Mouse (Mus musculus) hindlimb bud, embryonic 11.5 days (tissue): ENCODE data around the gene Clybl.

Source experiments
- DNase-seq: peaks from one replicate; pipeline ENCODE4 v3.0.0-alpha.2; 2012; ENCODE audit warnings: low read depth, low spot score; ENCODE audit errors: extremely low spot score

Clybl gene

DNA sequence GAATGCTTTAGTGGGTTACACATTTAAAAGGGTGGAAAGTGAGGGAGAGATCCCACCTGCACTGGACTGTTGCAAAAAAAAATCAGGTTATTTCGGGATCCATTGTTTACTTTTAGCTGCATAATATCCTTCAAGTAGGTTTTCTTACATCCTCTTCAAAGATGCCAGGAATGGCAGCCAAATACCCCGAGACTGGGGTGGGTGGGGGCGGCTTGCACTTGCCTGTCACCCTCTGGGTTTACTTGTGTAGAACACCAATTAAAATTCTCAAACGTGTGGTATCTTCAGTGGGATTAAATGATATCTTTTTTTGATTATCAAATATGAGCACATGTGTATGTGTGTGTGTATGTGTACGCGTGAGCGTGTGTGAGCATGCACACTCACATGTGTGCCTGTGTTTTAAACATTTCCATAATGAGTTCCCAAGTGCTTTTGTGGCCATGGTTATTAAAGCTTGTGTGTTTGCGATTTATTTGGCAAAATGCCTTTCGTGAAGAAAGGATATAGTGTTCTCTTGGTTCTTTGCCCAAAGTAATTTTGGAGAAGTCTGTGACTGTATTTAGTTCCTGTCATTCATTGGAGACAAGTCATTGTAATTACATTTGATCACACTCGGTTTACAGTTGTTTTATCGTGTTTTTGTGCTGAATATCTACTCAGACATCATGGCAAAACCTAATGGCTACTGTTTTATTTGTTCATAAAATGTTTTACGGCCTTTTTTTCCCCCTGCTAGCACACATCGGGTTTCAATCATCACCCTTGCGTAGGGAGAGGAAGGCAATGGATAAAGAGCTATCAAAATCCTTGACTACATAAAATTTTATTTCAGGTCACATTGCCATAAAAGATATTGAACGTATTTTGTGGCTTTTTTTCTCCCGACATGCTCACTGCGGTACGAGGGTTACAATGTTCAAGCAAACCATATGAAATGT is 65.7 kb downstream of the Clybl start:
- no peak for DNase-seq

- DNase-seq = no peak
These were observed 67.6 kb downstream of the Clybl start for GRCm38 (mm10) chr14:122249123-122249522.

GRCm38 (mm10) chr14:122251346-122251745 is 69.8 kb downstream of the Clybl start:
- no peak for DNase-seq

- peak; percentile 63 for DNase-seq
These were observed 74.2 kb downstream of the Clybl start for GRCm38 (mm10) chr14:122255562-122256260.

GRCm38 (mm10) chr14:122256261-122256634 is 74.7 kb downstream of the Clybl start:
- peak; percentile 85 for DNase-seq

DNA sequence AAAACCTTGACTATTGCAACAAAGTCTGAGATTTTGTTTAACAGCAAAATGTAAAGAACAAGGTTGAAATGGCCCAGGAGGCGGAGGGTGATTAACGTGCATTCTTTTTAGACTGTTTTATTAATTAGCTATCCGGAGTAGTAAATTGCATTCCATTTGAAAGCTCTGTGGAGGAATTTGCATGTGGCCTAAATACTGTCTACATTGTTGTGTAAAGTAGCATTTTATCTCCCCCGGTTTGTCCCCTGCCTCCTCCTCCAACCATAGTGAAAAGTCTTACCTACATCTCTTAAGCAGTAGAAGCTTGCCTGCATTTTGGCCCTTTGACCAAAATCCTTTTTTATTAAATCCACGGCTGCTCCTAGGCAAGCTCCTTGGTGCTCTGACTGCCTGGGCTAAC is 76.8 kb downstream of the Clybl start:
- DNase-seq = no peak

DNA sequence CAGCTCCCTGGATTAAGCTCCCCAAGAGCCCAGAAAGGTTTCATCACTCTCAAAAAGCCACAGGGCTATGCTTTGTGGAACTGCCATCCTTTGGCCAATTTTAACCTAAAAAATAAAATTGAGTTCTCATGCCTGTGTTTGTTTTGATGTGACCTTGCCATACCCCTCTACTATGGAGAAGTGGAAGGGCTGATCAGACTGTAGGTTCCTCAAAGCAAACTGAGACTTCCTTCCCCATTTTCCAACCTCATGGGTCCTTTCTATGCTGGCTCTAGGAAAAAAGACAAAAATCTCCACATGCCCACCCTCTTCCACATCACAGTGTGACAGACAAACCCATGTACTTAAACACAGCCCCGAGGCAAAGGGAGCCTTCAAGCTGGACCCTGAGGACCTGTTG is 79.7 kb downstream of the Clybl start:
- DNase-seq = no peak

DNA sequence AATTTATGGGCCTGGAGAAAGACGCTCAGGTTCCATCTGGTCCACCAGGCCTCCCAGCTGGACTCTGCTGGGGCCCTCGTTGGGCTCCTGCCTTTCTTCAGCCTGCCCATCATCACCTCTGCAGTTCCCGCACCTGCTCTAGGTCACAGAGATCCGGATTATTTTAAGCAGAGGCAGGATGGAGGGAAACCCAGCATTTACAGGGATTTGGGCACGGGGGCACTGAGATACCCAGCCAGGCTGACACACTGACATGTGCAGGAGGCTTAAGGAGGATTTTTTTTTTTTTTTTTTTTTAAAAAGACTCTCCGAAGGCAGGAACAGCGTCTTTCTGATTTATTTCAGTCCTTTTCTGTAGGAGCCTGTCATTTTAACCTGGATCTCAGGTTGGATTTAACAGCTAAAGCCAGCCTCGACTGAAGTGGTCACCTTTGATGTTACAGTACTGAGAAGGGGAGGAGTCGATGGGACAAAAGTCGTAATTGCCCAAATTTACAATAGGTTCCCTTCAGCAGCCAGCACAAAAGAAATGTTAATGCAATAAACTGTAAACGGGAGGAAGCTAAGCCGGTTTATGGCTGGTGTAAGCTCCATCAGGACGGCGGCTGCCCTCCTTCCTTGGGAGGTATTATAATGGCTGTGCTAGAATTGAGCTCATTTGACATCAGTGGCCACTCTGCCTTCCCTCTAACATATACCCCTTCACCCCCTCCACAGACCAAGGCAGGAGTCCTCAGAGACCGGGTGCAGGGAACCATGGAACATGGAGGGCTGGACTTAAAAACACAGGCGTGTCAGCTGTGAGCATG is 81.6 kb downstream of the Clybl start:
- DNase-seq = no peak

DNA sequence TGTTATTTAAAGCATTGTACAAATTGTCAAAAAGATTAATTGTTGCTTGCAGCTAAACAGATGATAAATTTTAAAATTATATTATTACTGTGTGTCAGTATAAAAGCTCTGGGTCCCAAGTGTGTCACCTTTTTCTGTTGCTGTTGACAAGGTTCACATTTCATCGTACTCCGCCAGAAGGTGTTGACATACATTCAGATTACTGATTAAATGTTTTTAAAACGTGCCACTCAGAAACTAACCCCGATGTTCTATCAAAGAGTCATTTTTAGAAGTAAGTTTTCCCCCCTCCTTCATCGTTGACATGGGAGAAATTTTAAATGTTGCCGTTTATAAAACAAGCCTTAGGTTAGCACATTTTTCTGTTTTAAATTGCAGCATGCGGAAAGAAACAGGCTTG is 83.7 kb downstream of the Clybl start:
- DNase-seq = no peak

- no peak for DNase-seq
These were observed 86.1 kb downstream of the Clybl start for GRCm38 (mm10) chr14:122267590-122267989.

DNA sequence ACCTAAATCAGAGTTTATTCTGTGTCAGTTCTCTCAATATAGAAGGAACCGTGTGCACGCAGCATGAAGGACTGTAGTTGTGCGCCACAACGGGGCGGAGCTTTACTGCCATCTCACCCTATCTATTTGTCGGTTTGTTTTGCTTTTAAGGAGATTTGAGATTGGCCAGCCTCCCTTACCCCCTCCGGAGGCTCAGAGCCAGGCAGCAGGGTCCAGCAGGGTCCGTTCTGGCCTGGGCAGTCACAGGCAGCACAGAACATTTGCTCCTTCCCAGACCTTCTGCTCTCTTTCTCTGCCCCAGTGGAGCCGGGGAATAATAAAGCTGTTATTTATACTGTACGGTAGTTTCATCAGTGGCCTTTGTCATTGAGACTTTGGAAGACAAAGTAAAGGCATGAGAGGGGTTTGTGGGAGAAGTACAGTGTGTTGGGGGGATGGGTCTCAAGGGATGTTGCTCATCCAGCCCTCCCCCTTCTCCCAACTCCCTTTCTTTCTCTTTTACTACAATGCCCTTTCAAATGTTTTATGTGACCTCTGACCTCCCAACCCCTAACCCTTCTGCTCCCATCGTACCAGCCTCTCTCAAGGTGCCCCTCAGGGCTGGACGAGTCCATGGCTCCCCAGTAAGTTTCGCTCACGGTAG is 89.7 kb downstream of the Clybl start:
- DNase-seq = no peak

GRCm38 (mm10) chr14:122277142-122277541 is 95.6 kb downstream of the Clybl start:
- no peak for DNase-seq

GRCm38 (mm10) chr14:122279462-122280308 is 98.2 kb downstream of the Clybl start:
- no peak for DNase-seq

DNA sequence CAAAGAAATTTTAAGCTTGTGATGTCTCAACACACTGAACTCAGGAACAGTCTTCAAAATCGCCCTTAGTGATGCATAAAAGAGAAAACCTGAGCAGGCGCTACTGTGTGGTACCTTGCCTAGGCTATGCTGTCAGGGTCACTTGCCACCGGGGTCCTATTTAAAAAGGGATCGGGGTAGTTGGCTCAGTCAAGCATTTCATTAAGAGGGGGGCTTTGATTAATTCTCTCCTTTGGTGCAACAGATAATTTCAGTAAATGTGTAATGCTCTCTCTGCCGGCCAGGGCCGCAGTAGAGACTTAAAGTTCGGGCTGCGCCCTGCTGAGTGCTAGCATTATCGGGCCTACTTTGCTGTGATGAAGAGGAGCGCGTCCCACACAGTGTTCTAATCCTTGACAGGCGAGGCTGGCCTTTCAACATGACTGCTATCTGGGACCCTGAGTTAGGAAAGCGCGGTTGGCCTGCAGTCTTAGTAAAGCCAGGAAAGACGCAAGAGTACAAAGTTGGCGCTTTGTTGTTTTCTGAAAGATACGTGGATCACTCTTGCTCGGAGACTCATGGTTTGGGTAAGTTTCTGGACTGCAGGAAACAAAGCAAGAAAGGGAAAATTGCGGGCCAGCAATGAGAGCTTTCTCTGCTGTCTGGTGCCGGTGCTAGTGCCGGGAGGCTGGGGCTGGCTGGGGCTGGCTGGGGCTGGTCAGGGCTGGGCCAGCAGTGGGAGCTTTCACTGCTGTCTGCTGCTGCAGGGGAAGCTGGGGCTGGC is 99.0 kb downstream of the Clybl start:
- DNase-seq = no peak

DNA sequence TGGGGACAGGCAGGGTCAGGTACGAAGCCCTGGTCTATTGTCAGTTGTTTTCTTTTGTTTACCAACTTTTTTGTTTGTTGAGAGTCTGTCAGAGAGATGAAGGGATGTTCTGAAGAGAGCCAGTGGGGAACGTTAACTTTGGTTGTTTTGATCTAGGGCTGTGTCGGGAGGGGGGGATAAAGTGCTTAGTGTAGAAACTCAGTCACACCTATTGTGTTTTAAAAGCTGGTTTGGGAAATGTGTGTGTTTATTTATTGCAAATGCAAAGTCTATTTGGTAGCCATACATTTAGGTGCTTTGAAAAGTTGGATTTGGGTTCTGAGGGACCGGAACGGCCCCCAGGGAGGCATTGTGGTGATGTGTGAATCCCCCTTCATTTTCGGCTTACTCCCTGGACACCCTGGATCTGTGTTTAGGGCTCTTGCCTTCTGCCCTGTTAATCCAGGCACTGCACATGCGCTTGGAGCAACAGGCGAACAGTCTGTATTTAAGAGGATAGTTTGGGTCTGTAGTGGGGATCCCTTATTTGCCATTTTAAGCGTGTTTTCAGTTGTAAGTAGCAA is 99.6 kb downstream of the Clybl start:
- DNase-seq = no peak

DNA sequence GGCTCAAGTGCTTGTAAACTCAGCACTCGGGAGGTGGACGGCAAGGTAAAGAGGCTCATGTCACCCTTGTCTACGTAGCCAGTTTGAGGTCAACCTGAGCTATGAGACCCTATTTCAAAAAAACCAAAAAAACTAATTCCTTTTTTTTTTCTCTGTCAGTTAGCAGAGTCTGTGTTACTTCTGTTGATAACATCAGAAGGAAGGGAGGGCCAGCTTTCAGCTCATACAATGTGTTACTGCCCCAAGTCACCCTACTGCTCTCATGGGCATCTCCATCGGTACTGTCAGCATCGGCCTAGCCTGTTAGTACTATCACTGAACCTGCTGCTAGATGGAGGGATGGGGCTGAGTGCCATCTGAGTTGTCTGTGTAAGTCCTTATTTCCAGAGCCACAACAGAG is 102.5 kb downstream of the Clybl start:
- no peak for DNase-seq

GRCm38 (mm10) chr14:122296399-122296798 is 114.9 kb downstream of the Clybl start:
- DNase-seq = no peak

DNA sequence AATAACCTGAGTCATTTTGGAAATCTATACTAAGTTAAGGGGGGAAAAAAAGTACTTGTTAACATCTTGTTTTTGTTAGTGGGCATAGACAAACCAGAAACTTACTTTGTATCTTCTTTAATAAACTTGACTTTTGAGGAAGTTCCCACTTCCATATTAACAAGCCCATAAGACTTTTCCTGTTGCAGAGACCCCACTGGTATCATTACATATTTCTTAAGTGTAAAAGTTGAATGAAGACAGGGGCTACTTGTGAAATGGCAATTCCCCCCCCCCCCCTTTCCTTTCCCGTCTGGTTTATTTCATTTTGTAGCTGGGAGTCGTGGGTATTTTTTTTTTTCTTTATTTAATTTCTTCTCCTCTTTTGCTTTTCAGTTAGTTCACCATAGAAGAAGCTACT is 115.4 kb downstream of the Clybl start:
- no peak for DNase-seq
